Mouse (Mus musculus) liver, adult 2 months (tissue): ENCODE measurements around the gene Mogat2.

Source experiments
- CTCF ChIP-seq: fragments of 200-500 bp; IDR thresholded peaks from 2 replicates; pipeline ENCODE4 v1.5.1; 2011; ENCODE audit warnings: low read depth, low read length, control low read depth
- POLR2A ChIP-seq: fragments of 200-500 bp; IDR thresholded peaks from 2 replicates; pipeline ENCODE4 v1.6.1; 2011; ENCODE audit warnings: low read length, control low read depth; ENCODE audit not compliant: insufficient read depth; ENCODE audit errors: extremely low read depth

GRCm38 (mm10) chr7:99228825-99229224, 9.6 kb downstream of the Mogat2 start:
- TF ChIP-seq CTCF: no peak
- TF ChIP-seq POLR2A: no peak
